Mouse (Mus musculus) cerebellum, adult 18-20 months (tissue): ENCODE results near the gene Rasip1.
"Not testable (repeated sequence)": the region's sequence is repeated elsewhere in the genome, so short reads cannot be mapped to it uniquely, and the experiment has no call there.

Source experiments
- DNase-seq, 2 experiments: peaks; one replicate each; pipeline ENCODE4 v3.0.0; 2021

The Rasip1 gene

DNA sequence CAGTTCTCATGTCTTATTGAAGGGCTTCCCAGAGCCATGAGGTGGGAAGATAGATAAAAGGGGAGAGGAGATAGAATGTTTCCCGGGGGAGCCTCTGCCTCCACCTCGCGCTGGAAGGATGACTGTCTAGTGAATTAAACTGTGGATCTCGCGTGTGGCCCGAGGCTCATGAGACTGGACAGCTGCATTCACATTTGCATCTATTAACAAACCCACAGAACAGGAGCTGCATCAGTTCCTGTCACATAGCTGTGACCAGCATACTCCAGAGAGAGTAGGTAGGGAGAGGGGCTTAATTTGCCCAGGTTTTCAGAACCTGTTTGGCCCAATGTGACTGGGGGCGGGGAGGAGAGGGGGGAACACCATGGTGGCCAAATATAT is 18.3 kb downstream of the Rasip1 start:
- no peak for DNase-seq

DNA sequence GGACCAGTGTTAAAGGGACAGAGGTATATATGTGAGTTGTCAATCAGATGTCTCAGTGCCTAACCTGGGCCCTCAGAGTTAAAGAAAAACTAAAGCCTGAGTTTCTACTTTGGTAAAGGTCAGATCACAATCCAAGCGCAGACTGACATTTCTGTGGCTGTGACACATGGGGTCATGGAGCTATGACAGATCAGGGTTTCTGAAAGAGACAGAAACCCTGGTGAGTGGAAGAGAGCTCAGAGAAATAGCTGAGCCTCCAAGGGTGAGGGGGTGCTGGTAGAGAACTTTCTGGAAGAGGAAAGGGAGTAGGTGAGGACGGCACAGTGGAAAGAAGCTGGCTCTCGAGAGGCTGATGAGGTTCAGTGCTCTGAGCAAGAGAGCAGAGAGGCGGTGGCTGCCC is 19.4 kb downstream of the Rasip1 start:
- DNase-seq = no peak

DNA sequence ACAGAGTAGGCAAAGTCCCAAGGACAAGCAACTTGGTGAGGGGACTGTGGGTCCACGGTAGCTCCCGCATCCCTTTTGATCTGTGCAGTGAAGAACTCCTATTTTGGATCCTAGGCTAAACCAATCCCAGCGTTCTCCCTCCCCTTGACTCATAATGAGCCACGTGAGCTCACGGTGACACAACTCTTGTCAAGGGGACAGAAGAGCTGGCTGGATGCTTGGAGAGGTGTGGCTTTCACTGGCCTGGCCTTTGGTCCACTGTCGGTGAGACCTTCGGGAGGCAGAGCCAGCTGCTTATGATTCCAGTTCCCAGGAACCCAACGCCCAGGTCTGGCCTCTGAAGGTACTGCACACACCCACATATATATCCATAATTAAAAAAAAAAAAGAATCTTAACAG is 22.1 kb downstream of the Rasip1 start:
- no peak for DNase-seq

DNA sequence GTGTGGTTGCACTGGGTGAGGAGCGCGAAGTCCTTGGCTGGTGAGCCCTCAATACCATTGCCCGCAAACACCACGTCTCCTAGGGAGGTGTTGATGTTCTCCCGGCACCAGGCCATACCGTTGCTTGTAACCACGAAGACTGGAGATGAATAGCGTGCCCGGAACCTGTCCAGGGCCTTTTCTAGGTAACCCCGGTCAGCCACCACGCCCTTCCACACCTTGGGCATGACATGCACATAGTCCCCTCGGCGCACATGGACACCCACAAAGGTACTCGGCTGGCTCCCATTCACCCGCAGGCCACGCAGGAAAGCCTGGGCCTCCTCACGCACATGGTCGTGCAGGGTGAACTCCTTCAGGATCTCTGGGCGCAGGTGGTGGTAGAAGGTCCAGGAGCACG is 23.2 kb downstream of the Rasip1 start:
- DNase-seq = not testable (repeated sequence)

DNA sequence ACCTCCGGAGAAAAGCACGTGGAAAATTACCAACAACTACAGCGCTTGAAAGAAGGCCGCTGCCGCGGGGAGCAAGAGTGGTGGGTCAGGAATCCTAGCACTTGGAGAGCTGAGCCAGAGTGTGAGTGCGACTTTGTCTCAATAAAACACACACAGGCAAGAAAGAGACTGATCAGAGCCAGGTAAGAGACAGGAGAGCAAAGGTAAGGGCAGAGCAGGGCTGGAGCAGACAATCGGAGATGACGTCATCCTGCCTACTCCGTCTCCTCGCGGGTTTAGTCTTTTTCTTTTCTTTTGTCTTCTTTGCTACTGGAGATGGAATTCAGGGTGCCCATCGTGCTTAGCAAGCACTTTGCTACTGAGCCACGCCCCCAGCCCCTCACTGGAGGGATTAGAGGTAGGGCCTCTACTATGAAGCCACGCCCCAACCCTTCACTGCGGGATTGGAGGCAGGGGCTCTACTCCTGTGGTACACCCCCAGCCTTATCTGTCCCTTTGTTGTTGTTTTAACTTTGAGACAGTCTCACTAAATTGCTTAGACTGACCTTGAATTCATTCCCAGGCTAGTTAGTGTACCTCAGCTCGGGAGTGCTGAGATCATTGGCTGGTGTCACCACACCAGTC is 27.2 kb downstream of the Rasip1 start:
- no peak for DNase-seq

DNA sequence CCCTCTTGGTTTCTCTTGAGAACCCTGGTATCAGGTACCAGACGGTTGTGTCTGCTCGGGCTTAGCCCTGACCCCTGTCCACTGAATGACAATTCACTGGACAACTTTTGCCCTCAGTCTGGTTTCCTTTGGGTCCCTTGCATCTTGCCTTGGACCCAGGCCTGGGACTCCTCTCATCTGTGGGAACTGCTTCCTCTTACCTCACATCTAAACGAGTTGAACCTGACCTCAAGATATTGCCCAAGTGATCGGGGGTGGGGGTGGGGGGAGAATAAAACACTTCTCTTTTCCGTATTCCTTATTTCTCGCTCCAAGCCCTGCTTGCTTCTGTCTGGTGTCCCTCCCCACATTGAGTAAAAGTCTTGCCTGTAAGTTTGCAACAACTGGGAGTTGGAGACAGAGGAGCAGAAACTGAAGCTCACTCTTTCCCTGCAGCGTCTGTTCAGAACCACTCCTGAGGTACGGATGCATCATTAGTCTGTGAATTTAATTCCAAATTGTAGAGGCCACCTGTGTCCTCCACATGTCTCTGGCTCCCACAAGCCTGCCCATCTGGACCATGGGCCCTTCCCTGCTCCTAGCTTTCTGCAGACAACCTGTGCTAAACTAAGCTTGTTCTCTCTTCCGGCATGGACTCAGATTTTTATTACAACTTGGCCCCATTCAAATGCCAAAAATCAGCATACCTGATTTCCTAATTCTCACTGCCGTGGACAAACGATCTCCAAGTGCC is 33.6 kb downstream of the Rasip1 start:
- no peak for DNase-seq

DNA sequence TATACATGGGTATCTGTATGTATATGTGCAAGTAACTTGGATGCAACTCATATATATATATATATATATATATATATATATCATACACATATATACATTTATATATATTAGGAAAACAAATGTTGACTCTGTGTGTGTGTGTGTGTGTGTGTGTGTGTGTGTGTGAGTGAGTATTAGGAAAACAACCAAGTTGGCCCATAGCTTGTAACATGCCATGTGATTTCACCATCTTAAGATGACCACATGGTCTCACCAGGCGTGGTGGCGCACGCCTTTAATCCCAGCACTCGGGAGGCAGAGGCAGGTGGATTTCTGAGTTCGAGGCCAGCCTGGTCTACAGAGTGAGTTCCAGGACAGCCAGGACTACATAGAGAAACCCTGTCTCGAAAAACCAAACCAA is 34.4 kb downstream of the Rasip1 start:
- not testable (repeated sequence) for DNase-seq

DNA sequence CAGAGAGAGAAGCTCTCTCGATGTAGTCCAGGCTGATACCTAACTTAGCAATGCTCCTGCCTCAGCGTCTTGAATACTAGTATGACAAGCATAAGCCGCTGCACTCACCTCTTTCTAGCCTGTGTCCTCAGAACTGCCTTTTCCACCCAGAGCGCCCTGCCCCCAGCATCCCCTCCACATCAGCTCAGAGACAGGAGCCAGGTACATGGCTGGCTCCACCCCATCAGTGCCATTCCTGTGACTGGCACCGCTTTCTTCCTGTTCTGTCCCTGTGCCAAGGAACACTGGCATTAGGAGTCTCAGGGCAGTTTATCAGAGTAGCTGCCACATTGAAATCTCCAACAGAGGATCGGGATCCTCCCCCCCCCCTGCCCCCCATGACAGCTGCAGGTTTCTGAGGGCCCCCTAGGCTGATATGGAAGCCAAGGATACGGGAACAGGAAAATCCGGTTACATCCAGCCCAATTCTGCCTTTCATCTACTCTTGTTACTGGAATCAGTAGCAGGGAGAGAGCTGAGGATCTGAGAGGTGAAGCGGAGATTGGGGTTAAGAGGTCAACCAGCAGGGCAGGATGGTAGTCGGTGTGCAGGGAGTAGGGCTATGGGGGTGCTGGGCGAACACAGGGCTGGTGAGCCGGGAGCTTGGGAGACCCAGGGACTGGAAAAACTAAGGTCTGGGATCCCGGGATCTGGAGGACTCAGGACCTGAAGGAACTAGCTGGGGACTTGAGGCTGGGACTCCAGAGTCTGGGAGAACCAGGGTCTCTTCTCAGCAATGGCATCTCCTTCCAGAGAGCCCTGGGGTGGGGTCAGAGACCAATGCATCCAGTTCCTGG is 38.2 kb downstream of the Rasip1 start:
- no peak for DNase-seq

DNA sequence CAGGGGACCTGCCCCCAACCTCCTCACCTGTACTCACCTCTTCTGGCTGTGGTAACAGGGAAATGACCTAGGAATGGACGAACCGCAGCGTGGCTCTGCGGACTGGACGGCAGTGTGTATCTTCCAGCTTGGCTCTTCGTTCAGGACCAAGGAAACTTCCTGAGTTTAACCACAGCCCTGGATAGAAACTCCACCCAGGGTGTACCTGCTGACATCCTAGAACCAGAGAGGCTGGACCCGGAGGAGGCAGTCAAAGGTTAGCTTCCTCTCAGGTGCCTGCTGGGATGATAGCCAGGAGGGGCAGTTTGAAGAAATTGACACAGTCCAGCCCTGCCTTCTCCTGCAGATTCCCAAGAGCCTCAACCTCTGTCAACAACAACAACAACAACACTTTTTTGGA is 38.9 kb downstream of the Rasip1 start, which contains the start of gene Fut2:
Gene Fut2, minus strand, starts transcription at position 234 of the 400 bp plus-strand sequence.
- no peak for DNase-seq

DNA sequence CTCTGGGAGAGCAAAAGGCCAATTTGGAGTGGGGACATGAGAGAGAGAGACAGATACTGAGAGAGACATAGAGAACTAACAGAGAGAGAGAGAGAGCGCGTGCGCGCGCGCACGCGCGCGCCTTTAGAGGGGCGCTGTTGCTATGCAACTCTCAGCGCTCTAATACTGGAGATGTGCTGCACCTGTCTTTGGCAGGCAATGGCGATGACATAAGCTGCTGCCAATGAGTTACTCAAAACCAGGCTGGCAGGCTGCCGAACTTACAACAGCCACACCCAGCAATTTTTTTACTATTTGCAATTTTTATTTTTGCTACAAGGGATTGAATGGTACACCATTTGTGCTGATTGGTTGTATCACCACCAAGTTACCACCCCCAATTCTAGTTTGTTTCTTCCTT is 40.5 kb downstream of the Rasip1 start:
- DNase-seq = no peak

DNA sequence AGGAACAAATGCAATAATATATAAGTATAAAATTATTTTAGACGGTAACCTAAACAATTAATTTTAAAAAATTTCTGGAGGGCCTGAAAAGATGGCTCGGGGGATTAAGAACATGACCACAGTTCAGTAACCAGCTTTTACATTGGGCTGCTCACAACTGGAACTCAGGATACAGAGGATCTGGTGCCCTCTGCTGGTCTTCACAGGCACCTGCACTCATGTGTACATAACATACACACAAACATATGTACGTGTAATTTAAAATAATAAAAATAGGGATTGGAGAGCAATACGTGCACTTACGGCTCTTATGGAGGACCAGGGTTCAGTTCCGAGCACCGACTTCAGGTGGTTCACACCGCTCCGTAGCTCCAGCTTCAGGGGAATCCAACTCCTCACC is 41.6 kb downstream of the Rasip1 start:
- no peak for DNase-seq

DNA sequence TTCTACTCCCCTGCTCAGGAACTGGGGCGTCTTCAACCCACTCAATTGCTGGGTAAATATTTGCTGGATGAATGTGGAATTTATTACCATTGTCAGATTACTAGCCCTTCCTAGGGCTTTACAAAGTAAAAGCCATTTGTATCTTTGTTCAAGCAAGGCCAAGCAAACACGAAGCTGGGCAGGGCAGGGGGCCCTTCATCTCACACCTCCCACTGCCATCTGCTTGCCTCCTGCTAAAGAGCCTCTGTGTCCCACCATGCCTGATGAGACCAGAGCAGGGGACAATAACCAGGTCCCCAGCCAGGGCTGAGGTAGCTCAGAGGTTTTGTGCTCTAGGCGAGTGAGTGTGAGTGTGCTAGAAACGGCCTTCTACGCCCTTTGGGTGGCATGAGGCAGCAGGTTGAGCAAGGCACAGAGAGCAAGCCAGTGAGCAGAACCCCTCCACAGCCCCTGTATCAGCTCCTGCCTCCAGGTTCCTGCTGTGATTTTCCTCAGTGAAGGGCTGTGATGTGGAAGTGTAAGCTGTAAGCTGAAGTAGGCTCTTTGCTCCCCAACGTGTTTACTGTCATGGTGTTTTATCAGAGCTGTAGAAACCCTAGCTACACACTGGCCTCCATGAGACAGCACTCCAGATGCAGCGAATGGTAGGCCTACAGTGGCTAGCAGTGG is 50.5 kb downstream of the Rasip1 start:
- no peak for DNase-seq

DNA sequence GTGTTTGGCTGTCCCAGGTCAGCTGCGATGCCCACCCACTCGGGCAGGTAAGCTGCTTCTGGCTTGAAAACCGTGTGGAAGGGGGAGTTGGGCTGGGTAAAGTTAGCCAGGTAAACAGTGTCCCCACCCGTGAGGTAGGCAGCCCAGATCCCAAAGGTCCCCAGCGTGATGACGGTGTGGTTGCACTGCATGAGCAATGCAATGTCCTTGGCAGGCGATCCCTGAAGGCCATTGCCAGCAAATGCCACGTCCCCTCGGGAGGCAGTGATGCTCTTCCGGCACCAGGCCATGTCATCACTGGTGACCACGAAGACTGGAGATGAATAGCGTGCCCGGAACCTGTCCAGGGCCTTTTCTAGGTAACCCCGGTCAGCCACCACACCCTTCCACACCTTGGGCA is 51.2 kb downstream of the Rasip1 start:
- no peak for DNase-seq

DNA sequence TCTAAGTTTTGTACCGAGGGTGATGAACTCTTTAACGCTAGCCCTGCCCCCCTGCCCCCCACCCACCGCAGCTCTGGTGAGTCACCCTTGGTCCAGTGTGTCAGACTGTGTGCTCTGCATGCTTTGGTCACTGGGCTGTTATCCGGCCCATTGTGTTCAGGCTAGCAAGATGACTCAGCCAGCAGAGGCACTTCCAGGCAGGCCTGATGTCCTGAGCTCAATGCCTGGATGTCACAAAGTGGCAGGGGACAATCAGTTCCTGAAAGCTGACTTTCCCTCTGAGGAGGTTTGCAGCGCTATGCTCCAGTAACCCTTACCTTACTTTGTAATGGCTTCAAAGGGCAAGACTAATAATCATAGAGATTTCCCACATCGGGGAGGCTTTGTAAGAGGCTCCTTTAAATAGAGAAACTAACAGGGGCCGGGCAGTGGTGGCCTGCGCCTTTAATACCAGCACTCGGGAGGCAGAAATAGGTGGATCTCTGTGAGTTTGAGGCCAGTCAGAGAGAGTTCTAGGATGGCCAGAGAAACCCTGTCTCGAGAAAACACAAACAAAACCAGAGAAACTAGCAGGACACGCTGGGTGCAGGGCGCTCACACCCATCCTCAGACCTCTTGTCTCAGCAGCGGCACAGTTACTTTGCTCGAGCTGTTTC is 52.8 kb downstream of the Rasip1 start:
- no peak for DNase-seq

DNA sequence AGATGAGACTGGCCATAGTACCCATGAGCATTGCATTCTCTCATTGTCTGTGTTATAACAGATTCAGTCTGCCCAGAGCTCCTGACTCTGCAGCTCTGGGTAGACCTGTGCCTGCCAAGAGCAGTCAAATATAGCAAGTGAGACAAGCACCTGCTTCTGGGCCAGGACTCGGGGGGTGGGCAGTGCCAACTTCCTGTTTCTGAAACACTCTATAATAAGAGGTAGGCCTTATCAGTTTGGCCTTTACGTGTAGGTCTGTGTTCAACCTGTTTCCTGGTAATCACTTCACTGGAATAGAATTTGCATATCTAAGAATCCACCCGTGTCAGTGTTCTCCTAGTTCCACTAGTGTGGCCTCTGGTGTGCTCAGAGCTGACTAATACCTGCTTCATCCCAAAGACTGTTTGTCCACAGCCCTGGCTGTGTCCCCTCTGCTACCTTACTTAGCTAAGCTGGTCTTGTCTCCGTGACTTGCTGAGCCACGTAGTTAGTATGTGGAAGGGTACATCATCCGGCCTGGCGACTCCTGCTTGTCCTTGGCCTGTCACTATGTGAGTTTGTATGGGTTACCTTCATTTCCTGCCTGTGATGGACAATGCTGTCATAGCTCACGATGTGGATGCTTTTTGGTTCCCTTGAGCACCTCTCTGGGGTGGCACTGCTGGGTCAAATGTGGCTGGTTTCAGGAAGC is 53.9 kb downstream of the Rasip1 start:
- DNase-seq = peak; percentile 53

DNA sequence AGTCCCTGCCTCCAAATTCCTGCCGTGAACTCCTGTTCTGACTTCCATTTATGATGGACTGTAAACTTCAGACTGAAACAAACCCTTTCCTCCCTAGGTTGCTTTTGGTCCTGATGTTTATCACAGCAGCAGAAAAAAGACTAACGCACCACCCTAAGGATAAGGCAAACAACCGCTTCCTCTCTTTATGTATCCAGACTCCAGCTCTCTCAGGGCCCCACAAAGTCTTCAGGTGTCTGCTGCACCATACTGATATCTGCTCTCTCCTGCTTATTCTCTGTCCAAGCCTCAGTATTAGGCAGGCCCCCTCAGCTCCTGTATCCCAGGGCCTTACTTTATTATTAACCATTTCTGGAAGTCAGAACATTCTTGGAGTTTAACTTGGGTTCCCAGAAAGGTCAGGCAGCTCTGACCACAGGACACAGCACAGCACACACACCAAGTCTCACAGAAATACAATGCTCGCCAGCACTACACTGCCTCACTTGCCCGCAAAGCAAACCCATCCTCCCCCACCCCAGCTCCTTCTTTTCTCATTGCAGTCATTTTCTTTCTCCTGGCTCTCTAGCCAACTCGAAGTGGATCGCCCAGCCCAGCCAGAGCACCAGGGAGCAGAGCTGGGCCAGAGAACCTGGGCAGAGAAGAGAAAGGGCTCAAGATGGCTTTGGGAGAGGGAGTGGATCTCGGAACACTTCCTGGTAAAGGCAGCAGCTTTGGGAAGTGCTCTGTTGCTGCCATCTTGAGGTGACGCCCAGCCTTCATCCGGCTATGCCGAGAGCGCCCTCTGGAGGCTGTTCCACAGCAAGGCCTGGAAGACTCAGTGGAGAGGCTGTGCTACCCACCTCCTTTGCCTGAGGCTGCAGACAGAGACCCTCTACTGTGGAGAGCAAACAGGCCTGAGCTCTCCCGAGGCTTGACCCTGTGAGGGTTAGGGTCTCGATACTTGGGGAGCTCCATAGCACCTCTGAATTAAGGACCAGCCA is 55.1 kb downstream of the Rasip1 start:
- peak; percentile 84 to 93 for DNase-seq

DNA sequence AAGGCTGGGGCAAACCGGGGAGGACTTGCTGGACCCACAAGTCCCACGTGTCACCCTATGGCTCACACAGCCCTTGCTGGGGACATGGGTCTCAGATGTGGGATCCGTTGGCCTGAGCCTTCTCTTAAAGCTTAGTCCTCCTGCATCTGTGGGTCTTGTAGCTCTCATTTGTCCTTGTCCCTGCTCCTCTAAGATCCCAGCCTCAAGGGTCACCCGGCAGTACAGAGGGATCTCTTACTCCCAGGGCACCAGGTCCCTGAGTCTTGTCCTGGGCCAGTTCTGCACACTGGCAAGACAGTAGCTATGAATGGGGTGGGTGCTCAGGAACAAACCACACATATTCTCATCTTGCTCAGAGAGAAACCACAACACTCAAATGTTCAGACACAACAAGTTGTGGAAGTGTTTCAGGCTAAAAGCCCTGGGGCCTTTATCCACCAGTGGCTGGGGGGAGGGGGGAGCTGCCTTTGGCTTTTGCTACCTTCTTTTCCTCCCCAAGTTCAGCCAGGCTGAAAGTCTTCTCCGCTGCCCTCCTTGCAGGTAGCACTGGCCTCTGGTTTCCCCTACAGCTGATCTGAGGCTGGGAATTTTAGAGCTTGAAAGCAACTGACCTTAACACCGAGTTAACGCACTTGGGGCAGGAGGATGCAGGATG is 56.2 kb downstream of the Rasip1 start, which contains the start of gene Ntn5:
Gene Ntn5, plus strand, starts transcription at position 627 of the 655 bp plus-strand sequence.
- DNase-seq = no peak

DNA sequence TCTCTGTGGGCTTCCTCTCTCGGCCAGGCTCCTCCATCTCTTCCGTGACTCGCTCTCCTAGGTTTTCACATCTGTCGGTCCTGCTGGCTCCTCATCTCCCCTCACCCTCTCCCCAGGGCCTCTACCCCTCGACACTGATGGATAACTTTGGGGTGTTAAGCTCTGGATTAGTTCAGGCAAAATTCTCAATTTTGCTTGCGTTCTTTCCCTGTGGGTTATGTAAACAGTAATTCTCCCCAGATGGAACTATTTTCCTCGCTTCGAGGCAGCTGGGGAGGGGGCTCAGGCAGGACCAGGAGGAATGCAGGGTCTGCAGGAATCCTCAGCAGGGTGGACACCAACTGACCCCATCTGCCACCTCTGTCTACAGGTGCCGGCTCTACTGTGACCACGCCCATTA is 58.5 kb downstream of the Rasip1 start:
- no peak for DNase-seq

DNA sequence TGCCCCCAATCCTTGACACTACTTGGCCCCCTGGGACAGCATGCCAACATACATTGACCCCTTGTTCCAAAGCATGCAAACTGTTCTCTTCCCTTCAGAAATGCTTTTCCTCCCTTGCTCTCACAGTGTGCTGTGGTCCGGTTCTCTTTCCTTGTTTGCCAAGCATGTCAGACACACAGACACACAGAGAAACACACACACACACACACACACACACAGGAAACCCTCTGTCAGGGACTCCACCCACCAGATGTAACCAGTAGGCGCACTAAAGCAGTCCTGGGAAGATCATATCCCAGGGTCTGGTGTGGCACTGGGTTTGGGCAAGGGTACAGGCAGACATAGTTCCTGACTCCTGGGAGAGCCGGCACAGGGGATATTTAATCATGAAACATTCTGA is 59.6 kb downstream of the Rasip1 start:
- DNase-seq = no peak
